ENCODE assay signal across 8 mouse cellular contexts in the genomic region with DNA sequence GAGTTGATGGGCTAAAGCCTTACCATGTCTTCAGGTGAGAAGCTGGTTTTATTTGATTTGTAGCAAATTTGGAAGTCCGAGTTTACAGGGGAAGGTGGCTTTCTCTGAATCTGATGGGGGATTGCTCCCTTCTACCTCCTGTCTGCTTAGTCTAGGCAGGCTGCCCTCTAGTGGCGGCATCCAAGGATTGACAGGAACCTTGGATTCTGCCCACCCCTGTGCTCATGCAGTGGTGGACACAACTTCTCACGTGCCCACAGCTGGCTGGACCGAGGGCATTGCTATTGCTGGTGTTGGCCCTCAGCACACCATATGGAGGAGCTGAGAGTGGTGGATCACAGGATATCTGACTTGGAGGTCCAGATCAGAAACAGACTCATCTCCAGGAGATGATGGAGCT. TPM values are rescaled to one million over a fixed set of nuclear protein-coding genes. Genes with fewer than 3 reads are reported as not detected.
DNase-seq lines count a peak whose midpoint lies in the region; TF ChIP-seq lines count a peak whose summit lies in the region.
"Had no signal": no experiment of that assay in that cellular context is flagged by ENCODE, and none has a peak within 500 bp of the region (broad histone marks: within the 10 kb centered on the region; RNA-seq: fewer than 3 reads in every experiment).

No protein-coding gene starts in this region.

- peak overlapping the region; percentile 83 for H3K27ac ChIP-seq in left cerebral cortex, adult 2 months
- H3K27ac ChIP-seq: lung, embryonic 15.5 days had no signal

- no peak overlapping the region for H3K4me3 ChIP-seq in left cerebral cortex, adult 2 months
- H3K4me3 ChIP-seq: lung, embryonic 15.5 days had no signal

- intact Hi-C loops in left cerebral cortex, adult 2 months (cut with DNase I), result loop anchor here (5.0 kb wide), 1 partner anchor 1306 kb away; a partner anchor contains a TSS
- intact Hi-C loops in left cerebral cortex, postnatal 36 days (cut with DNase I), result no loop called here
- intact Hi-C loops in gastrocnemius, postnatal 14 days (cut with DNase I; ENCODE audit: low total_unique reads), result no loop called here

- peak; percentile 63 to 72 for DNase-seq in left cerebral cortex, adult 2 months (ENCODE audit: extremely low spot score in 1 of 2, low spot score in 2 of 2)
- no peak for DNase-seq in left cerebral cortex, postnatal 36 days (ENCODE audit: low spot score in 2 of 2)
- peak; percentile 79 for DNase-seq in NIH3T3 (ENCODE audit: low read depth)
- peak; percentile 65 for DNase-seq in cerebellum, adult 11-12 months
- DNase-seq in gastrocnemius, postnatal 14 days, result peak; percentile 62
- peak; percentile 73 for DNase-seq in lung, postnatal 10 days
- DNase-seq in spleen, adult 12 weeks (ENCODE audit: low spot score), result peak; percentile 26

- TF ChIP-seq CTCF in left cerebral cortex, adult 2 months (IDR thresholded peaks at IDR 0.05), result peak; percentile 84

RNA-seq across cellular contexts. Expression of a gene that starts 22.0 kb away (rescaled TPM):
- 10 to 100 TPM; 32.8 to 34.3 TPM for total RNA-seq in left cerebral cortex, adult 2 months (2021)
- 10 to 100 TPM; 31.8 to 33.4 TPM for total RNA-seq in left cerebral cortex, postnatal 36 days (2021)
- 10 to 100 TPM; 10.4 to 11.9 TPM for total RNA-seq in gastrocnemius, postnatal 14 days (2021)

RNA-seq across cellular contexts. Expression of a gene that starts 50.3 kb away (rescaled TPM):
- 10 to 100 TPM; 57.9 to 59.0 TPM for total RNA-seq in left cerebral cortex, adult 2 months (2021)
- 10 to 100 TPM; 55.1 to 58.1 TPM for total RNA-seq in left cerebral cortex, postnatal 36 days (2021)
- total RNA-seq in gastrocnemius, postnatal 14 days (2021), result 1 to 10 TPM; 6.5 to 7.4 TPM

Comparison
In these comparisons a context has a peak if more than half of its experiments do, and no peak if none do; other contexts are left out.
1. DNase-seq: peak in left cerebral cortex, adult 2 months (2 of 2), NIH3T3 (single experiment), cerebellum, adult 11-12 months (single experiment), gastrocnemius, postnatal 14 days (single experiment), lung, postnatal 10 days (single experiment) and spleen, adult 12 weeks (single experiment); none in left cerebral cortex, postnatal 36 days (0 of 2).
2. RNA of a gene that starts 50.3 kb away (total RNA-seq): 57.9 to 59.0 TPM in left cerebral cortex, adult 2 months and 55.1 to 58.1 TPM in left cerebral cortex, postnatal 36 days; 6.5 to 7.4 TPM in gastrocnemius, postnatal 14 days; every median in the first group is over 4 times any median in the second.